Mouse (Mus musculus) urinary bladder, postnatal 36 days (tissue): Measurements from ENCODE around the gene Nanos1.

ENCODE experiments used
- DNase-seq, 2 experiments: peaks; one replicate each; pipeline ENCODE4 v3.0.0; 2022; ENCODE audit warnings: low spot score in 2 of 2, mixed read lengths in 1 of 2

Gene Nanos1

DNA sequence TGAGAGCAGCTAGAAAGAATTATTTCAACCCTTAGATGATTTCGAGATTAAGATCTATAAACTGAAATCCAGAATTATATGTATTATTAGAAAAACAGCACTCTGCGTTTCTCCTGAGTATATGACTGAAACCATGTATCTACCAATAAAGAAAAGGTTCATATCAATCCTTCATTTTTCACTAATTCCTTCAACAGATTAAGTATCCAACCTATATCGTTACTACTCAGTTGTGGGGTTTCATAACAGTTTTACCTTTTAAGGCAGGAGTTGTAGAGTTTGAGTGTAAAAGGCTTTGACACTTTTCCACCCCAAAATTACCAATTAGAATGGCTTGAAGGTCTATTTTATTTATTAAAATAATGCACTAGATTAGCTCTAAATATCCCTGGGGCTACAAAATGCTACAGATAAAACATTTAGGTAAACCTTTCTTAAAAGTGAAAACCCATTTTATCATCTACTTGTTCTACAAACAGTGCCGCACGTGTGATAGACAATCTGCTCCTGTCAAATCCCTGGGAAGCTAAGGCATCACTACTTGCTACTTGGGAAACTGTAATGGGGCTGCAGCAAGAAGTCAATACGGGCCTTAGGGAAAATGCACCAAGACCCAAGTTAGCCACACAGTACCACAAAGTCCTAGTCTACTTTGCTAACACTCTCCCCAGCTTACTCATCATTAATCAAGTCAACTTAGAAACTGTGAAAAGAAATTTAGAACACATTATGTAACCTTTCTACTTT is 32.6 kb downstream of the Nanos1 start:
- no peak for DNase-seq

DNA sequence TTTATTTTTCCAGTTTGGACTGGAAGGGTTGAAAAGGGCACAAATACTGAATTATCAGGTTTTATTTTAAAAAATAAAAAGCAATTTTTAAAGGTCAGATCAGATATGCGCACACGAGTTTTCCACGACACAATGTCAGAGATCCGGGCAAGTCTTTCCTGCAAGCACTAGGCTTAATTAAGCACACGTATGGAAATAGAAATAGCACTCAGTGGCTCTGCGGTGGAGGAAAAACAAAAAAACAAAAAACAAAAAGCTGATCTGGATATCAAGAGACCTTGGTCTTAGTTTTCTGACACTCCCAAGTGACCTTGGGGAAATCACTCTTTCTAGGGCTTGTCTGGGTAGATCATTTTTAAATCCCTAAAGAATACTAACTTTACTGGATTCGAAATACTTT is 33.7 kb downstream of the Nanos1 start:
- DNase-seq, result no peak

DNA sequence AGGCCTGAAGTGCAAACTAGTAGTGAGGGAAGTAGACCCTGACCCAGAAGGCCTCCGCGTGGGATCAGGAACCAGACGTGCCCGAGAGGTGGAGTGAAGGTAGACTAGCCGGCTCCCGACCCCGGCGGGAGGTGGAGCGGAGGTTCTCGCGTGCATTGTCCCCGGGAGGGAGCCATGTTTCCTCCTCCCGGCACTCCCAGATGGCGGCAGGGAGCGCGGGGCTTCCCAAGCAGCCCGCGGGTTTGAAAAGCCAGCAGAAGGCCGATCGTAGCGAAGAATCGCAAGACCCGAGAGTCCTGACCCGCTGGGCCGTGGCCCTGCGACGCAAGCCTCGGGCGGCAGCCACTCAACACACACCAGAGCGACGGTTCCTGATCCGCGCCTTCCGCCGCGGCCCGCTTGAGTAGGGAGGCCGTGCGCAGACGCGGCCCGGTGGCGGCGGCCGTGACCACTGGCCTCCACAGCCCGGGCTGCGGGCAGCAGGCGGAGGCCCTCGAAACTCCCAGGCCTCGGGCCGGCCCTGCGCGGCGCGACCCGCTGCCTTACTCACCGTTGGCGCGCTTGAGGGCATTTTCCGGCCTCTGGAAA is 34.2 kb downstream of the Nanos1 start:
- peak; percentile 54 to 63 for DNase-seq

DNA sequence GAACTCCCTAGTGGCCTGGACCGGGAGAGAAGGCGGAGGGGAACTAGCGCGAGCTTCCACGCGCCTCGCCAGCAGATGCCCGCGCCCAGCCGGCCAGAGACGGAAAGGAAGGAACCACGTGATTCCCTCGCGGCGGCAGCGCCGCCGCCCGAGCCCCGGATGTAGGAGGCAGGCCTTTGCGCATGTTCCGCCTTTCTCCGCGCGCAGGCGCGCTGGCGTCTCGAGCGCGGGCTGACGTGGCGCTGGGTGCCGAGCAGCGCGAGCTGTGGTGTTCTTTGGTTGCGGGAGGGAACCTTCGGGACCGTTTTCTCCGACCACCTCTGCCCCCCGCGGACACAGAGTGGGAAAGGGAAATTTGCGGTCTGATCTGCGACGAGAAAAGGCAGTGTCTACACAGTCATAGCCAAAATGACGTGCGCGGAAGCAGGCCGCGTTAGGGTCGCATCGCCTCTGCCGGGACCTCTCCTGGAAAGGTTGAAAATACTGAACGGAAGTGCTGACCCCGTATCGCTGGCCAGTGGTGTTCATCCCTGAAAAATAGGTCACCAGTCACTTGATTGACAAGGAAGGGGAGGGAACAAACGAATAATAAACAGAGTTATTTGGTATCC is 34.9 kb downstream of the Nanos1 start, which contains the start of gene Eif3a:
TSS of gene Eif3a (minus strand) at position 108 of the 611 bp plus-strand sequence.
- peak; percentile 91 to 94 for DNase-seq

DNA sequence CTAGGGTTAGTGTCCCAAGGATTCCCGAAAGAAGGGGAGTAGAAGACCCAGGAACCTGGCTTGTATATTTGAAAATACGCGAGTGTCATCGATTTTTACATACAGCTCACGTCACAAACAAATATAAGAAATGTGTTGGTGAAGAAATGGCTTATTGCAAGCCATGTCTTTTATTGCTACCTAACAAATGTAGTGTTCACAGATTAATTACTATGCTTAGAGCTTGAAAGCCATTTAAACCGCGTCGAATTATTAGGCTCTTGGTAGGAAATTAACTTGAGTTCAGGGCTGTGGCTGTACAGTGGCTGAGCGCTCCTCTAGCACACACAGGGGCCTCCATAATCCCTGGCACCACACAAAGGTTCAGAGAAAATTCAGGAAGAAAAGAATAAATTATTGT is 35.4 kb downstream of the Nanos1 start:
- no peak for DNase-seq

DNA sequence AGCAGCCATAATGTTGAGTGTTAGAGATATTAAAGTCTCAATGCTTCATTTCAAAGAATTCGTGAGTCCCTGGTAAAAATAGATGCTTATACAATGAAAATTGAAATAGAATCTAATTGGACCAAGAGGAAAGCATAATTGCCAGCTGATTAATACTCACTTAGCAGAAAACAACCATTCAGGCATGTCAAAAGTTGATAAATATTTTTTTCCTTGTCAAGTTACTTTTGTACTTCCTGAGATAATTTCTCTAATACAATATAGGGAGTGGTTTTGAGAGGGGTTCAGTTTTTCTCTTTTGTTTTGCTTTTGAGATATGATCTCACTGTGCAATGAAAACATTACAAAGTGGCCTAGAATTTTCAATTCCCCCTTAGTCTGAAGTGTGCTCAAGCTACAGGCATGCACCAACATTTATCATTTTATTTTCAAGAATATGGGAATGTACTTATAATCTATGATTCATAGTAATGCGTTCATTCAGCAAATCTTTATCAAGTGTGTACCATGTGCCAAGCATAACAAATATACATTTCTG is 37.5 kb downstream of the Nanos1 start:
- DNase-seq, result no peak

DNA sequence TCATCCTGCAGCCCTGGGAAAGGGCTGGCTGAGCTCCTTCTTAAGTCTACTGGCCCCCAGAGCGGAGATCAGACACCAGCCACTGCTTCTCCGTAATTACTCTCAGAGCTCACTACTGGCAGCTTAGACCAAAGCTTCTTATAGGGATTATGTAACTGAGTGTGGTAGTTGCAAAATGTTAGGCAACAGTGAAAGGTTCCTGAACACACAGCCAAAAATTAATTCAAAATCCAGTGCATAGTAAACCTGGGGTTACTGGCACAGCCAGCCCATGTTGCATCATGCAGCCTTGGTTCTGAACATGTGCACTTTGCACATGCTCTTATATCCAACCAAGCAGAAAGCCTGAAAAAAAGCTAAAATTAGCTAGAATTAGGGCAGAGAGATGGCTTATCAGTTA is 39.5 kb downstream of the Nanos1 start:
- peak in 1 of 2 experiments; percentile 36 for DNase-seq

DNA sequence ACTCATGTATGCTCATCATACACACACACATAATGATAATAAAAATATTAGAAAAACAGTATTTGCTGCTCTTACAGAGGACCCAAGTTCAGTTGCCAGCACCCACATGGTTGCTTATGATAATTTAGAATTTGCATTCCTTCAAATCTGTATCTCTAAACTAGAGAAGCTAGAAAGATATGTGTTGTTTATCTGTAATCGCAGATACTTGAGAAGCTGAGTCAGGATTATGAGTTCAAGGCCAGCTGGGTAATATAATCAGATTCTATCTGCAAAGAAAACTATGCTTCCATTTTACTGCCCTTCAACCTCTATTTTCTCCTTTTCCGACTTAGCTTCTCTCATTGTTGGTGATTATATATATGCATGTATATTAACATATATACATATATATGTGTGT is 41.6 kb downstream of the Nanos1 start:
- DNase-seq, result no peak

DNA sequence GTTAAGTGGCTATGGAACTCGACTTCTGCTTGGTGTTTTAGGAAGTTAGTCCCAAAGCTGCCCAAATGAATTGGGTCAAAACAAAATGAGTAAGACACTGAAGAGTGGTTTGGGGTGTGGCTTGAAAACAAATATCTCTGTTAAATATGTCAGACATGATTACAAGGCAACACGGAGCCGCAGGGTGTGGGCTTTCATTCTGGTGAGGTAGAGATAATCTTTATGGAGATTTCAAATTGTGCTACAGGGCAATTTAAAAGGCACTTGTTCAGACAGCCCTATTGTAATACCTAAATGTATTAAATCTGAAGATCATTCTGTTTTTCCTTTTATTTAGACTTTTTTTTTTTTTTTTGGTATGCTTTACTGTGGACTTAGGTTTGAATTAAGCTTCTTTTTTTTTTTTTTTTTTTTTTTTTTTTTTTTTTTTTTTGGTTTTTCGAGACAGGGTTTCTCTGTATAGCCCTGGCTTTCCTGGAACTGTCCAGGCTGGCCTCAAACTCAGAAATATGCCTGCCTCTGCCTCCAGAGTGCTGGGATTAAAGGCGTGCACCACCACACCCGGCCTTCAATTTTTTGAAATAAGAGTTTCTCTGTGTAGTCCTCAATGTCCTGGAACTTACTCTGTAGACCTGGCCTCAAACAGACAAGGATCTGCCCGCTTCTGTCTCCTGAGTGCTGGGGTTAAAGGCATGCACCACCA is 44.2 kb downstream of the Nanos1 start:
- DNase-seq, result no peak

DNA sequence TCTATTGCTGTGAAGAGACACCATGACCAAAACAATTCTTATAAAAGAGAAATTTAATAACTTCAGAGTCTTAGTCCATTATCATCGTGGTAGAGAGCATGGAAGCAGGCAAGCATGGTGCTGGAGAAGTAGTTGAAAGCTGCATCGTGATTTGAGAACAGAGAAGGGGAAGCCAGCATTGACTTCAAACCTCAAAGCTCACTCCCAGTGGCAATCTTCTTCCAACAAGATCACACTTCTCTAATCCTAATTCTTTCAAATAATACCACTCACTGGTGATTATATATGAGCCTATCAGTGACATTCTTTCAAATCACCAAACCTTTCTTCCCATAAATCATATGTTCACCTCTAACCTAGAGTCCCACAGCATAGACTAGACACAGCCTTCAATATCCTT is 49.1 kb downstream of the Nanos1 start:
- no peak for DNase-seq
